Mouse (Mus musculus) midbrain, embryonic 16.5 days (tissue): ENCODE data around the gene Lrrc15. TPM values are rescaled to one million over a fixed set of nuclear protein-coding genes. Genes with fewer than 3 reads are reported as not detected.

ENCODE experiments used
- ATAC-seq: fragments of 200-750 bp; cut with Nextera tagmentation; 2 replicates; pipeline ENCODE4 v1.8.0; 2017; ENCODE audit warnings: moderate TSS enrichment
- H3K27ac ChIP-seq: fragments of 300-500 bp; sonication (generic); 2 replicates; pipeline ENCODE4 v1.5.1; 2014; ENCODE audit warnings: mild to moderate bottlenecking, low read length, mixed read lengths
- H3K27me3 ChIP-seq: fragments of 300-500 bp; sonication (generic); 2 replicates; pipeline ENCODE4 v1.6.1; 2014; ENCODE audit warnings: low read depth, low read length, mixed read lengths; ENCODE audit not compliant: control insufficient read depth, insufficient read depth
- H3K36me3 ChIP-seq: fragments of 300-500 bp; sonication (generic); 2 replicates; pipeline ENCODE4 v1.6.1; 2014; ENCODE audit warnings: mild to moderate bottlenecking, low read length, moderate library complexity, mixed read lengths; ENCODE audit not compliant: control insufficient read depth, insufficient read depth
- H3K4me1 ChIP-seq: fragments of 300-500 bp; sonication (generic); 2 replicates; pipeline ENCODE4 v1.6.1; 2014; ENCODE audit warnings: mild to moderate bottlenecking, low read length, mixed read lengths; ENCODE audit not compliant: control insufficient read depth, insufficient read depth
- H3K4me2 ChIP-seq: fragments of 300-500 bp; sonication (generic); 2 replicates; pipeline ENCODE4 v1.6.1; 2014; ENCODE audit warnings: mild to moderate bottlenecking, low read length, mixed read lengths
- H3K4me3 ChIP-seq: fragments of 300-500 bp; sonication (generic); 2 replicates; pipeline ENCODE4 v1.5.1; 2014; ENCODE audit warnings: low read depth, mild to moderate bottlenecking, low read length, moderate library complexity, mixed read lengths
- H3K9ac ChIP-seq: fragments of 300-500 bp; sonication (generic); 2 replicates; pipeline ENCODE4 v1.6.1; 2014; ENCODE audit warnings: low read depth, low read length, mixed read lengths
- H3K9me3 ChIP-seq: fragments of 300-500 bp; sonication (generic); replicated peaks from 2 replicates; pipeline ENCODE4 v1.6.1; 2014; ENCODE audit warnings: mild to moderate bottlenecking, low read length, mixed read lengths; ENCODE audit not compliant: control insufficient read depth, poor library complexity, severe bottlenecking
- WGBS: fragments of 180-500 bp; shearing (Covaris S2); extraction: QIAGEN DNeasy Blood & Tissue Kit; methylation state at CpG from one replicate; pipeline ENCODE4 v1.1.7; 2014; 5-methylcytosine and 5-hydroxymethylcytosine counted together
- polyA plus RNA-seq: library from polyadenylated mRNA; unstranded; fragments of >200 nt; fragmentation: Nextera tagmentation; extraction: Ambion mirVana; gene quantifications from 2 replicates; pipeline ENCODE4 v1.2.1, GENCODE M21; 2015

Gene Lrrc15
- polyA plus RNA-seq, 1 experiment from 2014 or later: 0.25 TPM

GRCm38 (mm10) chr16:30258441-30258840 lies 24.6 kb downstream of the Lrrc15 start:
- H3K4me3 ChIP-seq: no peak overlapping the region
- no peaks in the 10 kb centered on the region for H3K4me1 ChIP-seq
- H3K36me3 ChIP-seq: no peaks in the 10 kb centered on the region
- no peaks in the 10 kb centered on the region for H3K27me3 ChIP-seq
- WGBS: 90% methylated on average over 7 of the region's 7 CpGs
- no peak overlapping the region for H3K27ac ChIP-seq
- H3K9ac ChIP-seq: no peak overlapping the region
- H3K4me2 ChIP-seq: no peak overlapping the region
- H3K9me3 ChIP-seq: no peaks in the 10 kb centered on the region
- ATAC-seq: no peak

DNA sequence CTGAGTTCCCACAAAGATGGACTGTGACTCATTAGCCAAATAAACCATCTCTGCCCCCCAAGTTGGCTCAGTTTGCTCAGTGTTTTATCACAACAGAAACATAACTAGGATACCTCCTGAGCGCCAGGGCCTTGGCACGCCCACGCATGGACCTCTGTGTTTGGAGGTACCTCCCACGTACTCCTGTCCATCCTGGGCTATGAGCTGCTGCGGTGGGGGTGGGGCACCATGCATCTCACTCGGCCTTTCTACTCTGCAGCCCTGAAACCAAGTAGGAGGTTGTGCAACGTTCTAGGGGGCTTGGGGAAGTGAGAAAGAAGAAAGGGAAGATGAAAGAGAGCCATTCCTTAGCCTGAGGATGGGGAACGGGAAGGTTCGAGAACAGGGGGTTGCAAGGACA lies 25.3 kb downstream of the Lrrc15 start:
- no peaks in the 10 kb centered on the region for H3K4me1 ChIP-seq
- no peak overlapping the region for H3K4me2 ChIP-seq
- no peaks in the 10 kb centered on the region for H3K36me3 ChIP-seq
- H3K27me3 ChIP-seq: no peaks in the 10 kb centered on the region
- H3K9ac ChIP-seq: no peak overlapping the region
- H3K9me3 ChIP-seq: no peaks in the 10 kb centered on the region
- no peak for ATAC-seq
- WGBS: 84% methylated on average over 9 of the region's 9 CpGs
- no peak overlapping the region for H3K4me3 ChIP-seq
- H3K27ac ChIP-seq: no peak overlapping the region

DNA sequence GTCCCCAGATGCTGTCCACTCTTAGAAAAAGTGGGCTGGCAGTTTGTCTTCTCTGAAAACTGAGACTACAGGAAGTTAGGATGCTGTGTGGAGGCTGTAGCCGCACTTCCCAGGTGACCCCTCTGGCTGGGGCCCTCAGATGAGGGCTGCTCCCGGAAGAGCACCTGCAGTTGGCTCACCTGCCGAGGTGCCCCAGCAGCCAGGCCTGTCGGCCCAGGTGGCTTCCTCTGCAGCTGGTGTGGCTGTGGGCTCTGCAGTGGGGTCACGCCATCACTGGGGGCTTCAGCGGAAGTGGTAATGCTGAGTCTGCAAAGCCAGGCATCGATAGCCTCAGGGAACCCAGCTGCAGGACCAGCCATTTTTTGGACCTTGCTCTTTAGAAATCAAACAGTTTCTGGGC lies 28.0 kb downstream of the Lrrc15 start:
- Histone ChIP-seq H3K4me1 (no peaks in the 10 kb centered on the region), H3K27me3 (peaks cover 8% of the 10 kb centered on the region), H3K9ac (no peak overlapping the region), H3K27ac (no peak overlapping the region), H3K4me2 (no peak overlapping the region), H3K9me3 (no peaks in the 10 kb centered on the region), H3K4me3 (no peak overlapping the region), H3K36me3 (no peaks in the 10 kb centered on the region)
- ATAC-seq: no peak
- WGBS: 77% methylated on average over 7 of the region's 7 CpGs

DNA sequence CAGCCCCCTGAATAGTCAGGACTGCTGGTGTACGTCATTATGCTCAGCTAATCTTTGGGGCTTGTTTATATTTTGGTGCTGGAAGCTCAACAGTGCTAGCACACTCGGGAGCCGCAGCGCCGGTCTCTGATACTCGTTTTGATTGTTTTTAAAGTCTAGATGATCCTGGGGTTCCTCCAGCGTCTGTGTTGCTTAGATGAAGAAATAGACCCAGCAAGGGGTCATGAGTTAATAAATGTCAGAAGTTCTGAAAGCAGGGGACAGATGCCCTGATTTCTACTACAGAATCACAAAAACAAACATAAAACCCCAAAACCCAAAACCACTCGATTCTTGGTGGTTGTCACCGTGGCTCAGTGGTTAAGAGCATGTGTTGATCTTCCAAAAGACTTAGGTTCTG lies 29.2 kb downstream of the Lrrc15 start:
- Histone ChIP-seq H3K27me3 (peaks cover 10% of the 10 kb centered on the region), H3K4me2 (no peak overlapping the region), H3K4me1 (no peaks in the 10 kb centered on the region), H3K27ac (no peak overlapping the region), H3K36me3 (no peaks in the 10 kb centered on the region), H3K9me3 (no peaks in the 10 kb centered on the region), H3K9ac (no peak overlapping the region), H3K4me3 (no peak overlapping the region)
- WGBS: 81% methylated on average over 9 of the region's 9 CpGs
- ATAC-seq: no peak

DNA sequence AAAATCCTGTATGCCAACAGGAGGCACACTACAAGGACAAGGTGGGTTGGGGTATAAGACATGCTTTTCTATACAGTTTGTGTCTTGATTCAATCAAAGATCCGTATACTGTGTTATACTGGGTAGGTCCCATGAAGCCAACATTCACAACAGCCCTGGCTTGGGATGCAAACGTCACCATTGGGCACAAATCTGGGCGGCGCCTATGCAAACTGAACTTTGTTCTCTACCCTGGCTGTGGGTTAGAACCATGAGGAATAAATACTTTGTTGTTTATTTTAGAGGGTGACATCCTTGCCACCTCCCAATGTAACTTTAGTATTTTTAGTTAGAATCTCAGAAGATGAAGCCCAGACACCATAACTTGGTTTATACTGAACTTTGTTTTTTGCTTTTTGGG lies 29.7 kb downstream of the Lrrc15 start:
- H3K27ac ChIP-seq: no peak overlapping the region
- H3K4me3 ChIP-seq: no peak overlapping the region
- H3K9ac ChIP-seq: no peak overlapping the region
- H3K9me3 ChIP-seq: no peaks in the 10 kb centered on the region
- H3K27me3 ChIP-seq: peaks cover 10% of the 10 kb centered on the region
- ATAC-seq: no peak
- H3K4me1 ChIP-seq: no peaks in the 10 kb centered on the region
- no peak overlapping the region for H3K4me2 ChIP-seq
- no peaks in the 10 kb centered on the region for H3K36me3 ChIP-seq
- 81% methylated on average over 4 of the region's 4 CpGs for WGBS

- Histone ChIP-seq H3K4me1 (no peaks in the 10 kb centered on the region), H3K9ac (no peak overlapping the region), H3K36me3 (no peaks in the 10 kb centered on the region), H3K4me2 (peak overlapping the region; percentile 41), H3K9me3 (no peaks in the 10 kb centered on the region), H3K4me3 (0 out of 2 replicates have a peak overlapping the region, but pooled peaks have one; percentile 3), H3K27me3 (peaks cover 10% of the 10 kb centered on the region), H3K27ac (no peak overlapping the region)
- peak; percentile 77 for ATAC-seq
- WGBS: 2% methylated on average over 21 of the region's 21 CpGs
These were observed 31.0 kb downstream of the Lrrc15 start for GRCm38 (mm10) chr16:30252003-30252418.

- no peak for ATAC-seq
- Histone ChIP-seq H3K9me3 (no peaks in the 10 kb centered on the region), H3K4me2 (no peak overlapping the region), H3K27me3 (peaks cover 3% of the 10 kb centered on the region), H3K9ac (no peak overlapping the region), H3K36me3 (no peaks in the 10 kb centered on the region), H3K4me3 (no peak overlapping the region), H3K4me1 (no peaks in the 10 kb centered on the region), H3K27ac (no peak overlapping the region)
- 85% methylated on average over 12 of the region's 12 CpGs for WGBS
These were observed 38.9 kb downstream of the Lrrc15 start for GRCm38 (mm10) chr16:30244037-30244700.

DNA sequence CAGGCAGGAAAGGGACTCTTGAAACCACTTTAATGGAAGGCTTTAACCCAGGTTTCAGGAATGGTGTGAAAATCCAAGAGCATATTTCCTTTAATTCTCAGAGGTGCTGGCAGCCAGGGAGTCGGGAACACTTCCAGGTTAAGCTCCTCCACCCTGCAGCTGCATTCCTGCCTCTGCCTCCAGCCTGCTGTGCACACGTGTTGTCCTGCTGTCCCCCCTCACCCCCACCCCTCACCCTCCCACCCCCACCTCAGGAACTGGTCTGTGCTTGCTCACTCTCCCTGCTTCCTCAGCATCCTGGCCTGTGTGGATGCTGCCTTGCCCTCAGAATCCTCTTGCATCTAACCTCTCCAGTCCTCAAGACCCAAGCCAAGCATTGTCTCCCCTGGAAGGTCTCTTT lies 41.4 kb downstream of the Lrrc15 start:
- Histone ChIP-seq H3K4me2 (no peak overlapping the region), H3K27ac (no peak overlapping the region), H3K36me3 (no peaks in the 10 kb centered on the region), H3K9ac (no peak overlapping the region), H3K4me1 (peaks cover 6% of the 10 kb centered on the region), H3K4me3 (no peak overlapping the region), H3K27me3 (peaks cover 3% of the 10 kb centered on the region), H3K9me3 (no peaks in the 10 kb centered on the region)
- ATAC-seq: no peak
- WGBS: 42% methylated on average over 2 of the region's 2 CpGs

GRCm38 (mm10) chr16:30238791-30239190 lies 44.3 kb downstream of the Lrrc15 start:
- H3K4me2 ChIP-seq: no peak overlapping the region
- no peak overlapping the region for H3K27ac ChIP-seq
- no peak overlapping the region for H3K9ac ChIP-seq
- H3K27me3 ChIP-seq: peaks cover 17% of the 10 kb centered on the region
- H3K4me3 ChIP-seq: no peak overlapping the region
- WGBS: 81% methylated on average over 6 of the region's 6 CpGs
- H3K9me3 ChIP-seq: no peaks in the 10 kb centered on the region
- no peaks in the 10 kb centered on the region for H3K36me3 ChIP-seq
- ATAC-seq: no peak
- H3K4me1 ChIP-seq: peaks cover 8% of the 10 kb centered on the region
